Mouse (Mus musculus): ENCODE measurements around the gene Frrs1l. TPM values are rescaled to one million over a fixed set of nuclear protein-coding genes. Genes with fewer than 3 reads are reported as not detected.

Gene Frrs1l
- polyA plus RNA-seq, 1 experiment from 2014 or later = 15.7 TPM

DNA sequence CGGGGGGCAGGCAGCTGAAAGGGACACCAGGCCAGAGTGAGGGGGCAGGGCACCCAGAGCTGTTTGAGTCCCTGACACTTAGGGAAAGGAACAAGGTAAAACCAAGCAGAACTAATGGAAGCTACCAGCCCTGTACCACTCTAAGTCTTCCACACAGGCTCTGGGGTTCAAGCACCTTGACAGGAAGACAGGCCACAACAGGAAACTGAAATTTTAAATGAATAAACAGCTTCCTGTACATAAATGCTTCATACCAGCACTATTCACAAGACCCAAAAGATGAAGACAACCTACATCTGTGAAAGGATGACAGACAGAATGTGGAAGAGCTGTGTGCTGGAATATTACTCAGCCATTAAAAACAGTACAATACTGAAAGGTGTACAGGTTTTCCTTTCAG, 54.9 kb downstream of the Frrs1l start:
- no peaks in the 10 kb centered on the region for H3K9me3 ChIP-seq
- no peaks in the 10 kb centered on the region for H3K27me3 ChIP-seq
- WGBS = 80% methylated on average over 1 of the region's 1 CpGs
- H3K4me2 ChIP-seq = no peak overlapping the region
- H3K27ac ChIP-seq = no peak overlapping the region
- H3K9ac ChIP-seq = no peak overlapping the region
- no peak overlapping the region for H3K4me3 ChIP-seq
- H3K4me1 ChIP-seq (replicated peaks) = no peaks in the 10 kb centered on the region
- peaks cover 24% of the 10 kb centered on the region for H3K36me3 ChIP-seq
- ATAC-seq (ENCODE audit: low FRiP score) = no peak

DNA sequence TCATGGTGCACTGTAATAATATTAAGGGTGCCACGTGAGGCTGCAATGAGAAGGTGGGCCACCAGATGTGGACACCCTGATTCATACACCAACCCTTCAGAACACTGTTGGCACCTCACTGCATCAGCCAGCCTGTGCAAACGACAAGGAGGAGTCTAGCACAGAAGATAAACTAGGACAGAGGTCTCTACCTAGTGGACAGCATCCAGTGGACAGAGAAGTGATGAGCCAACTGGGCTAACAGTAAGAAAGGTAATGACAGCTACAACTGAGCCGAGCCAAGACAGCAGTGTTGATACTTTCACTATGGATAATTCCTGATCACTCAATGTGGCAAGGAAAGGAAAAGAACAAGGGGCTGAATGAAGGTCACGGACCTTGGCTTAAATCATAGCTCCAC, 57.0 kb downstream of the Frrs1l start:
- 94% methylated on average over 4 of the region's 4 CpGs for WGBS
- Histone ChIP-seq H3K4me3 (no peak overlapping the region), H3K27ac (no peak overlapping the region), H3K9me3 (no peaks in the 10 kb centered on the region), H3K27me3 (no peaks in the 10 kb centered on the region), H3K4me2 (no peak overlapping the region), H3K36me3 (peaks cover 24% of the 10 kb centered on the region), H3K4me1 (replicated peaks) (0 out of 2 replicates have a peak, but pooled peaks cover 2% of the 10 kb centered on the region), H3K9ac (no peak overlapping the region)
- no peak for ATAC-seq (ENCODE audit: low FRiP score)

DNA sequence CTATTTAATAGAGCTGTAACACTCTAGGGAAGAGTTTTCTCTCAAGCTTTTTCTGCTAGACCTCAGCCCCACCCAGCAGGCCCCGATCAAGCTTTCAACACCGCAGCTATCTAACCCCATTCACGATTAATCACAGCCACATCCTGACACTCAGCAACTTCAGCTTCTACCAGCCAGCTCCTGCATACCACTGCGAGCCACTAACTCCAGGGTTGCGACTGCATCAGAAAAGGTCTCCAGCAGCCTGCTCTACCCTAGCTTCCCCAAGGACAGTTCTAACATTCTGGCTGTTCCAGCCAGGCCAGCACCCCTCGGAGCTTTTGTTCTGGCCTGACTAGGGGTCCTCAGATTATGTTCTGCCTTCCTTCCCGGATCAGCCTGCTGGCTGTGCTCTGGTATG, 58.1 kb downstream of the Frrs1l start:
- WGBS = 47% methylated on average over 7 of the region's 7 CpGs
- H3K9ac ChIP-seq = no peak overlapping the region

DNA sequence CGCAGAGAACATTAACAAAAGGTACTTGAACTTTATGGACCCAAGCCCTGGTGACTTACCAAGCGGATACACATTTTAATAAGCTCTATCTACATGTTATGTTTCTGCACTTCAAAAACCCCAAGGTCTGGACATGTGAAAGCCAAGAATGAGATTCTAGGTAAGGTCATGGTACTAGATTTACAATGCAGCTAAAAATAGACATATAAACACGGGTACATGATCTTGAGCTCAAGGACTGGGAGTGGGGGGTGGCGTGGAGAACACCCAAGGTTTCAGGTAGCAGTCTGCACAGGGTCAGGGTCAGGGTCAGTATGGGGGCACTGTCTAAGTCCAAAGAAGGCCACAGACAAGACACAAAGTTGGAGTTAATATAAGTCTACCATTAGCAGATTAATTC, 59.9 kb downstream of the Frrs1l start:
- Histone ChIP-seq H3K9me3 (no peaks in the 10 kb centered on the region), H3K4me1 (replicated peaks) (0 out of 2 replicates have a peak, but pooled peaks cover 2% of the 10 kb centered on the region), H3K27me3 (no peaks in the 10 kb centered on the region), H3K4me3 (no peak overlapping the region), H3K36me3 (peaks cover 24% of the 10 kb centered on the region), H3K9ac (no peak overlapping the region), H3K4me2 (no peak overlapping the region), H3K27ac (no peak overlapping the region)
- 87% methylated on average over 4 of the region's 4 CpGs for WGBS
- no peak for ATAC-seq (ENCODE audit: low FRiP score)

More for the DNA sequence above, 58.1 kb downstream of the Frrs1l start:
- no peak for ATAC-seq (ENCODE audit: low FRiP score)
- no peaks in the 10 kb centered on the region for H3K27me3 ChIP-seq
- no peaks in the 10 kb centered on the region for H3K9me3 ChIP-seq
- H3K4me3 ChIP-seq = no peak overlapping the region
- H3K36me3 ChIP-seq = peaks cover 24% of the 10 kb centered on the region
- H3K4me2 ChIP-seq = no peak overlapping the region
- no peak overlapping the region for H3K27ac ChIP-seq
- 0 out of 2 replicates have a peak, but pooled peaks cover 2% of the 10 kb centered on the region for H3K4me1 ChIP-seq (replicated peaks)

DNA sequence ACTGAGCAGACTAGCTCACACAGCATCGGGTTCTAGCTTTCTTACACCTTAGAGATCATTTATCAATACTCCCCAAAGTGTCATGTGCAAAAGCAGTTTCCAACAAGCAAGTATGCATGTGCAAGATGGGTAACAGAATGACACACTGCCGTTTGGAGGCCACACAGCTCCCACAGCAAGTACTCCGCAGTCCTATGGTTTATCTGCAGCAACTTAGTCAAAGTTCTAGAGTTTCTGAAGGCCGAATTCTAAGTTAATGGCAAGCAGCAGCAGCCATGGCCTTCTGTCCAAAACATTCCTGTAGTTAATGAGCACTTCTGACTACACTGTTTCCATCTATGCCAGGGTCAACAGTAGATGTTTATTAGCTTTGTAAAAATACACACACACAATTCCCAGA, 63.2 kb downstream of the Frrs1l start:
- Histone ChIP-seq H3K9me3 (no peaks in the 10 kb centered on the region), H3K4me1 (replicated peaks) (0 out of 2 replicates have a peak, but pooled peaks cover 2% of the 10 kb centered on the region), H3K27ac (no peak overlapping the region), H3K27me3 (no peaks in the 10 kb centered on the region), H3K4me3 (no peak overlapping the region), H3K36me3 (peaks cover 35% of the 10 kb centered on the region), H3K9ac (no peak overlapping the region), H3K4me2 (no peak overlapping the region)
- 95% methylated on average over 4 of the region's 4 CpGs for WGBS
- ATAC-seq (ENCODE audit: low FRiP score) = no peak

DNA sequence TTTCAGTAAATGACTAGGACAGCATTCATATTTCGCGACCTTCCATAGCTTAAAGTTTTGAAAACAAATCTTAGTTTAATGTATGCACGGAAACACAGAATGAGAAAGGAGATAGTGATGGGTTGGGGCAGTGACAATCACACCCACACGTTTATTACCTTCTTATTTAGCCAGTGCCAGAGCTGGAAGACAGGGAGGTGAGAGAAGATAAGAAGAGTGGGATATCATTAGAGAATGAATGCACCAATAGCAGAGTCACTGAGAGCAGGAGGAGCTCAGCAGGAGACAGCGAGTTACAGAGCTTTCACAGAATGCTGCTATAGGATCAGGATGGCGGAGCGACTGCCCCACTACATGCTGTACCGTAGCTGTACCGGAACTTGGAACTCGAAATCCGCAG, 68.0 kb downstream of the Frrs1l start:
- H3K27ac ChIP-seq = no peak overlapping the region
- no peak overlapping the region for H3K9ac ChIP-seq
- H3K4me2 ChIP-seq = no peak overlapping the region
- H3K9me3 ChIP-seq = no peaks in the 10 kb centered on the region
- no peak overlapping the region for H3K4me3 ChIP-seq
- H3K27me3 ChIP-seq = no peaks in the 10 kb centered on the region
- no peaks in the 10 kb centered on the region for H3K4me1 ChIP-seq (replicated peaks)
- no peak for ATAC-seq (ENCODE audit: low FRiP score)
- 95% methylated on average over 11 of the region's 11 CpGs for WGBS
- H3K36me3 ChIP-seq = peaks cover 46% of the 10 kb centered on the region

DNA sequence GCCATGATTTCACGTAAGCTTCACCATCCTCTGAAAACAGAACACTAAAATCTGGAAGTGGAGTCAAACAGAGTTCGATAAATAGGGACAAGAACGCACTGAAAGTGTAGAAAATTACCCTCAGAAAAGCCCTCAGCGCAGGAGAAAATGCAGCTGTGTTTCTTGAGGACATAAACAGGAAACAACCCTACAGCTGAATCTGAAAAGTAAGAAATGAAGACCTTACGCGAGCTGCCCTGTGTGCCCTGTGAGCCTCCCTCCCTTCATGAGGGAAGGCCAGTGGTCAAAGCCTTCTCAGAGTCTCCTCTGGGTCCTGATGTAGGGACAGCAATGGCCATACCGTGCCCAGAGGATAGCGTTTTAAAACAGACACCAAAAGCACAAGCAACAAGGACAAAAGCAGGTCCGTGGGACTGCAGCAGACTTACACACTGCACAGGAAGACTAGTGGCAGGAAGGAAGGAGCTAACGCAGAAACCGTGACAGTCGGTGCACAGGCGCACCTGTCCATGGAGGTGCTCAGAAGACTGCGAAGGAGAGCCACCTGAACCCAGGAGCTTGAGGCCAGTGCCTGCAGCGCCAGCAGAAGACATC, 74.4 kb downstream of the Frrs1l start:
- no peak overlapping the region for H3K4me2 ChIP-seq
- no peak for ATAC-seq (ENCODE audit: low FRiP score)
- H3K4me3 ChIP-seq = no peak overlapping the region
- H3K36me3 ChIP-seq = peaks cover 38% of the 10 kb centered on the region
- no peaks in the 10 kb centered on the region for H3K9me3 ChIP-seq
- no peak overlapping the region for H3K27ac ChIP-seq
- no peak overlapping the region for H3K9ac ChIP-seq
- WGBS = 93% methylated on average over 15 of the region's 15 CpGs
- H3K27me3 ChIP-seq = no peaks in the 10 kb centered on the region
- H3K4me1 ChIP-seq (replicated peaks) = no peaks in the 10 kb centered on the region

DNA sequence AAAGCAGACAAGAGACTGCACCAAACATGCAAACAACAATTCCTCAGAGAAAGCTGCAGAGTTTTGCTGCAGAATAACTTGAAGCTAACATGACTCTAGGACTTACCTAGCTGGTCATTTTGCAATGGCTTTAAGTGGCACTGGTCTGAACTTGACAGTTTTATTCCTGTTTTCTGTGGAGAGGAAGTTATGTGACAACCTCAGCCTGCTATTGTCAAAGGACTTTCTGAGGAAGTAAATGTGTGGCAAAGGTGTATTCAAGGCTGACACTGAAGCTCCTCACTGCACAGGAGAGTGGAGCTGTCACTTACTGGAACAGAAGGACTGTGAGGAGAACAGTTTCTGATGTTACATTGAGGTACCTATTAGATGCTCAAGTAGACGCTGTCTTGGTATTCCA, 75.4 kb downstream of the Frrs1l start:
- H3K4me3 ChIP-seq = no peak overlapping the region
- no peaks in the 10 kb centered on the region for H3K4me1 ChIP-seq (replicated peaks)
- H3K36me3 ChIP-seq = peaks cover 45% of the 10 kb centered on the region
- ATAC-seq (ENCODE audit: low FRiP score) = no peak
- H3K9me3 ChIP-seq = no peaks in the 10 kb centered on the region
- no peak overlapping the region for H3K9ac ChIP-seq
- H3K4me2 ChIP-seq = no peak overlapping the region
- 69% methylated on average over 1 of the region's 1 CpGs for WGBS
- H3K27me3 ChIP-seq = no peaks in the 10 kb centered on the region
- H3K27ac ChIP-seq = no peak overlapping the region

DNA sequence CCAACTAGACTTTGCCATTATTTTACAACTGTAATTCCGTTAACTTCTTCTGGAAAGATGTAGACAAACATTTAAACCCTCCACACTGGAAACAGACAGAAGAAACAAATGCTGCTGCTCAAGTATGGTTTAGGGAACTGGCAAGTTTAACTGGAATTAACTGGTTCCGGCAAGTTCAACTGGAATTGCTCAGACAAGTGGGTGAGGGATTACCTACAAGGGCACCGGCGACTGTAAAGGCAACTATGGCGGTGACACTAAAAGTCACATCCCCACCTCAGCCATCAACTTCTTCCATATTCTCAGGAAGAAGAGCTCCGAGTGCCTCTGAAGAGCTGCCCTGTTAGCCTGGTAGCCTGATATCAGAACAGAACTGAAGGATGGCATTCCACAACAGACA, 75.9 kb downstream of the Frrs1l start:
- H3K9me3 ChIP-seq = no peaks in the 10 kb centered on the region
- no peak for ATAC-seq (ENCODE audit: low FRiP score)
- 93% methylated on average over 6 of the region's 6 CpGs for WGBS
- H3K36me3 ChIP-seq = peaks cover 50% of the 10 kb centered on the region
- no peak overlapping the region for H3K4me3 ChIP-seq
- H3K27ac ChIP-seq = no peak overlapping the region
- no peak overlapping the region for H3K4me2 ChIP-seq
- H3K4me1 ChIP-seq (replicated peaks) = no peaks in the 10 kb centered on the region
- no peaks in the 10 kb centered on the region for H3K27me3 ChIP-seq
- H3K9ac ChIP-seq = no peak overlapping the region

DNA sequence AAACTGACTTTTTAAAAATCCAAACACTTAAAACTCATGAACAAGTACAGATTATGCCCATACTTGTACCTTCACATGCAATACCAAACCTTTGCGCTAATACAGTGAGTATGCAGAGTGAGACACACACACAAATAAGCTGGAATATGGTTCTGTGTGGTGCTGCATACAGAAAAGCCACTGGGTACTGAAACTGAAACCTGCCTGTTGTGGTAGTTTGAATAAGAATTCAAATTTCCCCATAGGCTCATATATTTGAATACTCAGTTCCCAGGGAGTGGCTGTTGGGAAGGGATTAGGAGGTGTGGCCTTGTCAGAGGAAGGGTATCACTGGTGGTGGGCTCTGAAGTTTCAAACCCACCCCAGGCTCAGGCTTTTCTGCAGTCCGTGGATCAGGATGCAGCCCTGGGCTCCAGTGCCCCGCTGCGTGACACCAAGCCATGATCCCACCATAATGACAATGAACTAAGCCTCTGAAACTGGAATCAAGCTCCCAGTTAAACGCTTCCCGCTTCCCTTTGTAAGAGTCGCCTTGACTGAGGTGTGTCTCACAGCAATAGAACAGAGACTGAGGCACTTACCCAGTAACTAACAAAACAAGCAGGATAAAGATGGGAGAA, 77.7 kb downstream of the Frrs1l start:
- Histone ChIP-seq H3K9me3 (no peaks in the 10 kb centered on the region), H3K36me3 (peaks cover 58% of the 10 kb centered on the region), H3K4me3 (no peak overlapping the region), H3K27me3 (no peaks in the 10 kb centered on the region), H3K9ac (no peak overlapping the region), H3K27ac (no peak overlapping the region), H3K4me1 (replicated peaks) (no peaks in the 10 kb centered on the region), H3K4me2 (no peak overlapping the region)
- ATAC-seq (ENCODE audit: low FRiP score) = no peak
- 93% methylated on average over 7 of the region's 7 CpGs for WGBS

DNA sequence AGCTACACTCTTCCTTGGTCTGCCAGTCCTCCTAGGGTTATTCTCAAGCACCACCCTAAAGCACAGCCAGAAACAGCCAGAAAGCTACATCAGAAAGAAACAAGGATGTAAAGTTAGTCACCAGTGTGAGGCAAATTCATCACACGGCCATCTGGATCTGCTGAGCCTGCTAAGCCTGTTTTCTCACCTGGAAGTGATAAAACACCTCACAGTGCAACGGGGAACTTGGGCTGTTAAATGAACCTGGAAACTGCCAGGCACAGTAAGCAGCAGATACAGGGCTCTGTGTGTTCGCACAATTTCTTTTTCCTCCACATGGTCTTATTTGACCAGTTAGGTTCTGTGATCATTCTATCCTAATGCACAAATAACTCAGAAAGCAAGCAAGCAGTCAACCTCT, 80.6 kb downstream of the Frrs1l start:
- 89% methylated on average over 3 of the region's 3 CpGs for WGBS
- Histone ChIP-seq H3K4me2 (no peak overlapping the region), H3K27me3 (no peaks in the 10 kb centered on the region), H3K9ac (no peak overlapping the region), H3K27ac (no peak overlapping the region), H3K4me3 (no peak overlapping the region), H3K4me1 (replicated peaks) (no peaks in the 10 kb centered on the region), H3K9me3 (no peaks in the 10 kb centered on the region), H3K36me3 (peaks cover 57% of the 10 kb centered on the region)
- ATAC-seq (ENCODE audit: low FRiP score) = no peak

DNA sequence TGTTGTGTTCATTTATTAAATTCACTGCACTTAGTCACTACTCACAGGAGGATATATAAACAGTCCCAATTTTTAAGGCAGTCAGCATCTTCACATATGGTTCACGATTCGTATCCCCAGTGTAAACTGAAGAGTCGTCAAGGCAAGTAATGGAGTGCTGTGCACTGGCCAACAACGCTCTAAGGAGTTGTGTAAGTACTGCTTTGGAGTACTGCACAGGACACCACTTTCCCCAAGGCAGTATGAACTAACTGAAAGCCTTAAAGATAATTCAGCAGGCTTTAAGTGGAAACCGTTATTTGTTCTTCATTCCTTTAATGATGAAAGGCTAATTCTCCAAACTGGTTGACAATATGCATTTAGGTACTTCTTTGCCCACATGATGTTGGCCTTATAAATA, 82.5 kb downstream of the Frrs1l start:
- Histone ChIP-seq H3K4me2 (no peak overlapping the region), H3K36me3 (peaks cover 65% of the 10 kb centered on the region)
- WGBS = 94% methylated on average over 5 of the region's 5 CpGs

More for the DNA sequence above, 82.5 kb downstream of the Frrs1l start:
- Histone ChIP-seq H3K27ac (no peak overlapping the region), H3K27me3 (no peaks in the 10 kb centered on the region), H3K4me3 (no peak overlapping the region), H3K9me3 (no peaks in the 10 kb centered on the region), H3K4me1 (replicated peaks) (no peaks in the 10 kb centered on the region), H3K9ac (no peak overlapping the region)
- no peak for ATAC-seq (ENCODE audit: low FRiP score)

Measured in hindbrain, embryonic 13.5 days (tissue).